Mouse (Mus musculus): ENCODE measurements around the gene Sash1. TPM values are rescaled to one million over a fixed set of nuclear protein-coding genes. Genes with fewer than 3 reads are reported as not detected.
A peak's percentile ranks its signal among the peaks of the same experiment; 100 is the strongest.
"Not testable (repeated sequence)": the region's sequence is repeated elsewhere in the genome, so short reads cannot be mapped to it uniquely, and the experiment has no call there.

Gene Sash1
- polyA plus RNA-seq, 1 experiment from 2014 or later, result 5.0 TPM

GRCm38 (mm10) chr10:8715679-8716284, 170.1 kb downstream of the Sash1 start:
- Histone ChIP-seq H3K27ac (replicated peaks in 1 of 2; ENCODE audit: control insufficient read depth in 1 of 2, insufficient read depth in 1 of 2, low read depth in 2 of 2, low read length in 2 of 2) (no peak overlapping the region), H3K36me3 (ENCODE audit: control insufficient read depth, insufficient read depth, low read length) (0 out of 2 replicates have a peak, but pooled peaks cover 1% of the 10 kb centered on the region), H3K9ac (ENCODE audit: low read length) (no peak overlapping the region), H3K4me2 (ENCODE audit: low read length) (no peak overlapping the region), H3K4me3 (ENCODE audit: control insufficient read depth in 1 of 2, insufficient read depth in 1 of 2, low read depth in 1 of 2, low read length in 2 of 2) (no peak overlapping the region), H3K9me3 (ENCODE audit: control insufficient read depth, low read length) (no peaks in the 10 kb centered on the region), H3K27me3 (ENCODE audit: control insufficient read depth, insufficient read depth, low read length) (no peaks in the 10 kb centered on the region), H3K4me1 (ENCODE audit: control insufficient read depth in 2 of 2, insufficient read depth in 2 of 2, low read length in 2 of 2) (no peaks in the 10 kb centered on the region)
- 14% methylated on average over 12 of the region's 12 CpGs for WGBS
- ATAC-seq (ENCODE audit: insufficient number of reproducible peaks, insufficient read depth, low FRiP score, low read depth), result no peak

GRCm38 (mm10) chr10:8696636-8697035, 189.2 kb downstream of the Sash1 start:
- H3K36me3 ChIP-seq (ENCODE audit: control insufficient read depth, insufficient read depth, low read length); H3K4me3 ChIP-seq (ENCODE audit: control insufficient read depth in 1 of 2, insufficient read depth in 1 of 2, low read depth in 1 of 2, low read length in 2 of 2); ATAC-seq (ENCODE audit: insufficient number of reproducible peaks, insufficient read depth, low FRiP score, low read depth); H3K9ac ChIP-seq (ENCODE audit: low read length); H3K9me3 ChIP-seq (ENCODE audit: control insufficient read depth, low read length); H3K4me2 ChIP-seq (ENCODE audit: low read length); H3K4me1 ChIP-seq (ENCODE audit: control insufficient read depth in 2 of 2, insufficient read depth in 2 of 2, low read length in 2 of 2); H3K27ac ChIP-seq (replicated peaks in 1 of 2; ENCODE audit: control insufficient read depth in 1 of 2, insufficient read depth in 1 of 2, low read depth in 2 of 2, low read length in 2 of 2); H3K27me3 ChIP-seq (ENCODE audit: control insufficient read depth, insufficient read depth, low read length): not testable (repeated sequence)
- WGBS, result 94% methylated on average over 1 of the region's 1 CpGs

- WGBS, result 77% methylated on average over 7 of the region's 7 CpGs
- no peak overlapping the region for H3K27ac ChIP-seq (replicated peaks in 1 of 2; ENCODE audit: control insufficient read depth in 1 of 2, insufficient read depth in 1 of 2, low read depth in 2 of 2, low read length in 2 of 2)
- ATAC-seq (ENCODE audit: insufficient number of reproducible peaks, insufficient read depth, low FRiP score, low read depth), result no peak
- H3K4me2 ChIP-seq (ENCODE audit: low read length), result no peak overlapping the region
- H3K4me1 ChIP-seq (ENCODE audit: control insufficient read depth in 2 of 2, insufficient read depth in 2 of 2, low read length in 2 of 2), result no peaks in the 10 kb centered on the region
- no peaks in the 10 kb centered on the region for H3K36me3 ChIP-seq (ENCODE audit: control insufficient read depth, insufficient read depth, low read length)
- H3K9ac ChIP-seq (ENCODE audit: low read length), result no peak overlapping the region
- no peaks in the 10 kb centered on the region for H3K27me3 ChIP-seq (ENCODE audit: control insufficient read depth, insufficient read depth, low read length)
- H3K9me3 ChIP-seq (ENCODE audit: control insufficient read depth, low read length), result no peaks in the 10 kb centered on the region
- H3K4me3 ChIP-seq (ENCODE audit: control insufficient read depth in 1 of 2, insufficient read depth in 1 of 2, low read depth in 1 of 2, low read length in 2 of 2), result no peak overlapping the region
These were observed 191.8 kb downstream of the Sash1 start for GRCm38 (mm10) chr10:8693996-8694500.

GRCm38 (mm10) chr10:8693561-8693960, 192.3 kb downstream of the Sash1 start:
- Histone ChIP-seq H3K36me3 (ENCODE audit: control insufficient read depth, insufficient read depth, low read length) (no peaks in the 10 kb centered on the region), H3K4me1 (ENCODE audit: control insufficient read depth in 2 of 2, insufficient read depth in 2 of 2, low read length in 2 of 2) (no peaks in the 10 kb centered on the region), H3K9me3 (ENCODE audit: control insufficient read depth, low read length) (no peaks in the 10 kb centered on the region), H3K4me3 (ENCODE audit: control insufficient read depth in 1 of 2, insufficient read depth in 1 of 2, low read depth in 1 of 2, low read length in 2 of 2) (no peak overlapping the region), H3K9ac (ENCODE audit: low read length) (no peak overlapping the region), H3K27ac (replicated peaks in 1 of 2; ENCODE audit: control insufficient read depth in 1 of 2, insufficient read depth in 1 of 2, low read depth in 2 of 2, low read length in 2 of 2) (no peak overlapping the region), H3K27me3 (ENCODE audit: control insufficient read depth, insufficient read depth, low read length) (no peaks in the 10 kb centered on the region), H3K4me2 (ENCODE audit: low read length) (no peak overlapping the region)
- WGBS, result 83% methylated on average over 4 of the region's 4 CpGs
- no peak for ATAC-seq (ENCODE audit: insufficient number of reproducible peaks, insufficient read depth, low FRiP score, low read depth)

- Histone ChIP-seq H3K27ac (replicated peaks in 1 of 2; ENCODE audit: control insufficient read depth in 1 of 2, insufficient read depth in 1 of 2, low read depth in 2 of 2, low read length in 2 of 2) (no peak overlapping the region), H3K4me1 (ENCODE audit: control insufficient read depth in 2 of 2, insufficient read depth in 2 of 2, low read length in 2 of 2) (no peaks in the 10 kb centered on the region), H3K9me3 (ENCODE audit: control insufficient read depth, low read length) (no peaks in the 10 kb centered on the region), H3K9ac (ENCODE audit: low read length) (no peak overlapping the region), H3K27me3 (ENCODE audit: control insufficient read depth, insufficient read depth, low read length) (no peaks in the 10 kb centered on the region), H3K4me2 (ENCODE audit: low read length) (no peak overlapping the region), H3K4me3 (ENCODE audit: control insufficient read depth in 1 of 2, insufficient read depth in 1 of 2, low read depth in 1 of 2, low read length in 2 of 2) (no peak overlapping the region), H3K36me3 (ENCODE audit: control insufficient read depth, insufficient read depth, low read length) (no peaks in the 10 kb centered on the region)
- ATAC-seq (ENCODE audit: insufficient number of reproducible peaks, insufficient read depth, low FRiP score, low read depth), result no peak
- 87% methylated on average over 2 of the region's 2 CpGs for WGBS
These were observed 193.3 kb downstream of the Sash1 start for GRCm38 (mm10) chr10:8692531-8692930.

GRCm38 (mm10) chr10:8686219-8686618, 199.7 kb downstream of the Sash1 start:
- Histone ChIP-seq H3K9ac (ENCODE audit: low read length) (no peak overlapping the region), H3K4me2 (ENCODE audit: low read length) (no peak overlapping the region), H3K9me3 (ENCODE audit: control insufficient read depth, low read length) (peaks cover 4% of the 10 kb centered on the region), H3K27me3 (ENCODE audit: control insufficient read depth, insufficient read depth, low read length) (no peaks in the 10 kb centered on the region), H3K27ac (replicated peaks in 1 of 2; ENCODE audit: control insufficient read depth in 1 of 2, insufficient read depth in 1 of 2, low read depth in 2 of 2, low read length in 2 of 2) (no peak overlapping the region), H3K36me3 (ENCODE audit: control insufficient read depth, insufficient read depth, low read length) (no peaks in the 10 kb centered on the region), H3K4me3 (ENCODE audit: control insufficient read depth in 1 of 2, insufficient read depth in 1 of 2, low read depth in 1 of 2, low read length in 2 of 2) (no peak overlapping the region), H3K4me1 (ENCODE audit: control insufficient read depth in 2 of 2, insufficient read depth in 2 of 2, low read length in 2 of 2) (no peaks in the 10 kb centered on the region)
- WGBS, result 83% methylated on average over 1 of the region's 1 CpGs
- ATAC-seq (ENCODE audit: insufficient number of reproducible peaks, insufficient read depth, low FRiP score, low read depth), result no peak

GRCm38 (mm10) chr10:8685269-8685668, 200.6 kb downstream of the Sash1 start:
- Histone ChIP-seq H3K9me3 (ENCODE audit: control insufficient read depth, low read length) (peaks cover 4% of the 10 kb centered on the region), H3K27me3 (ENCODE audit: control insufficient read depth, insufficient read depth, low read length) (no peaks in the 10 kb centered on the region), H3K4me3 (ENCODE audit: control insufficient read depth in 1 of 2, insufficient read depth in 1 of 2, low read depth in 1 of 2, low read length in 2 of 2) (no peak overlapping the region), H3K4me2 (ENCODE audit: low read length) (no peak overlapping the region), H3K9ac (ENCODE audit: low read length) (no peak overlapping the region), H3K36me3 (ENCODE audit: control insufficient read depth, insufficient read depth, low read length) (no peaks in the 10 kb centered on the region), H3K4me1 (ENCODE audit: control insufficient read depth in 2 of 2, insufficient read depth in 2 of 2, low read length in 2 of 2) (no peaks in the 10 kb centered on the region), H3K27ac (replicated peaks in 1 of 2; ENCODE audit: control insufficient read depth in 1 of 2, insufficient read depth in 1 of 2, low read depth in 2 of 2, low read length in 2 of 2) (no peak overlapping the region)
- ATAC-seq (ENCODE audit: insufficient number of reproducible peaks, insufficient read depth, low FRiP score, low read depth), result no peak
- 81% methylated on average over 7 of the region's 7 CpGs for WGBS

GRCm38 (mm10) chr10:8682900-8683299, 203.0 kb downstream of the Sash1 start:
- Histone ChIP-seq H3K27me3 (ENCODE audit: control insufficient read depth, insufficient read depth, low read length) (no peaks in the 10 kb centered on the region), H3K9me3 (ENCODE audit: control insufficient read depth, low read length) (peaks cover 4% of the 10 kb centered on the region), H3K4me2 (ENCODE audit: low read length) (0 out of 2 replicates have a peak overlapping the region, but pooled peaks have one; percentile 18), H3K4me1 (ENCODE audit: control insufficient read depth in 2 of 2, insufficient read depth in 2 of 2, low read length in 2 of 2) (no peaks in the 10 kb centered on the region), H3K4me3 (ENCODE audit: control insufficient read depth in 1 of 2, insufficient read depth in 1 of 2, low read depth in 1 of 2, low read length in 2 of 2) (no peak overlapping the region), H3K9ac (ENCODE audit: low read length) (no peak overlapping the region), H3K36me3 (ENCODE audit: control insufficient read depth, insufficient read depth, low read length) (no peaks in the 10 kb centered on the region), H3K27ac (replicated peaks in 1 of 2; ENCODE audit: control insufficient read depth in 1 of 2, insufficient read depth in 1 of 2, low read depth in 2 of 2, low read length in 2 of 2) (no peak overlapping the region)
- no peak for ATAC-seq (ENCODE audit: insufficient number of reproducible peaks, insufficient read depth, low FRiP score, low read depth)
- 15% methylated on average over 4 of the region's 4 CpGs for WGBS

Measured in heart, embryonic 14.5 days (tissue).